Mouse (Mus musculus) B cell, adult 2 months (primary cell): ENCODE results near the gene Ngdn.
"Not testable (repeated sequence)": the region's sequence is repeated elsewhere in the genome, so short reads cannot be mapped to it uniquely, and the experiment has no call there.

ENCODE experiments used
- DNase-seq, 2 experiments: peaks; one replicate each; pipeline ENCODE4 v3.0.0; 2022

Ngdn gene

DNA sequence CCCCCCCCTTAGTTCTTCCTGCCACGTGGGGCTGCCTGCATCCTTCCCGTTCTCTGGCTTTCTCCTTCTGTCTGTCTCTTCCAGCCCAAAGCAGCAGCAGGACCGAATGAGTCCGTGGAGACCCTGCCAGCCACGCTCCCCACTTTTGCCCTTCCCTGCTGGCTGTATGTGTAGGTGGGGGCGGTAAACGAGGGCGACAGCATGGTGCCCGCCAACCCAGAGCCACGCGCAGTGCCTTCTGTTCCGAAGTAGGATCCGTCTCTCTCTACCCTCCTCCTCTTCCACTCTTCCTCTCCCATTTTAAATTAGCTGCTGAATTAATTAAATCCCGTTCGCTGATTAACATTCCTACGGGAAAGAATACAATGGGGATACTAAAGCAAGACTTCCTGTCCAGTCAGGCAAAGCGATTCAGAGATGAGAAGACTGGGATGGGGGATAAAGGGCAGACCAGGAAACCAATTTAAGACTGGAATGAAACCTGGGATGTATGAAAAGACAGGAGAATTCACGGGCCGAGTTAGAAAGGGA, 17.5 kb downstream of the Ngdn start:
- no peak for DNase-seq

DNA sequence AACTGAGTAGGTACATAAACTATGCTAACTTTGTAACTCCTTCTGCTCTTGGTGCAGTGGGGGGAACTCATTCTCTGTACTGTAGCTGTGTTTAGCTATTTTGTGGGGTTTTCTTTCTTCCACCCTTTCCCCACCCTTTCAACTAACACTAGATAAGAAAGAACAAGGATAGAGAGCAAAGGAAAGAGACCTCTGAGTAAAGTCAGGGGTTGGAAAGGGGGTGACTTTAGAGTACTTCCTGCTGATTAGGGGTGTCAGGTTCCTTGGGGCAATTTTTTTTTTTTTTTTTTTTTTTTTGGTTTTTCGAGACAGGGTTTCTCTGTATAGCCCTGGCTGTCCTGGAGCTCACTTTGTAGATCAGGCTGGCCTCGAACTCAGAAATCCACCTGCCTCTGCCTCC, 28.4 kb downstream of the Ngdn start:
- not testable (repeated sequence) for DNase-seq

DNA sequence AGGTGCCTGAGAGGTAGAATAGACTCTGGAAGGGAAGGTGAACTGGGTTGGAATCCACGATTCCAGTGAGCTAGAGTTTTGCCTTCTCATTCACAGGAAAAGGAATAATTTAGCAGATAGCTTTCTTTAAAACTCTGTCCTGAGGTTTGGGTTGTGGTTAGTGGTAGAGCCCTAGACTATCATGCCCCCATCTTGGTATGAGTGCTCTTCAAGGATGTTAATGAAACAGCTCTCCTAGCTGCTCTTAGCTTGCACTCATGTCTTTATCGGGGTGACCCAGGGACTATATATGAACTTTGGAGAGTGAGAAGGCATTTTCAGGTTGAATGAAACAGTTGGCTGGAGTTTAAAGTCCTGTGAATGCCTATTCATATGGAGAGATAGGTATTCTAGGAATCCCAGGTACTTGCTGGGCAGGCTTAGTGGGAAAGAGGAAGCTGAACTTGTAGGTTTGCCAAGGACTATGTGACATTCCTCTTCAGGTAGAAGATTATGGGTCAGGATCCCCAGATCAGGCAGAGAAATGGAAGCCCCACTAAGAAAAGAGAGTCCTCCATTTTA, 32.8 kb downstream of the Ngdn start:
- DNase-seq, result no peak

DNA sequence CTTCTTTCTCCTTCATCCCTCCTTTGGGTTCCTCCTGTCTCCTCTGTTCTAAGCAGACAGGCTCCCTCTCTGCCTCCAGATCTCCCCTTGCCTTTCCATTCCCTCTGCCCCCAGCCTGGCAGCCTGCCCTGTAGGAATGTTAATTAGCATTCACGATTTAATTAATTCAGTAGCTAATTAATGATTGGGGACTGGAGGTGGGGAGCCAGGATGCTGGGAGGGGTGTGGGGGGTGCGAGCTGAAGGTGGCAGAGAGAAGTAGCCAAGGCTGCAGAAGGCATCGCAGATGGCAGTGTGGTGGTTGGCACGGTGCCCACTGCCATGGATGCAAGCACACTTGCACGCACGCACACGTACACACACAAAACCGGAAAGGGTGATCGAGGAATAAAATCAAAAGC, 37.2 kb downstream of the Ngdn start:
- DNase-seq, result no peak

DNA sequence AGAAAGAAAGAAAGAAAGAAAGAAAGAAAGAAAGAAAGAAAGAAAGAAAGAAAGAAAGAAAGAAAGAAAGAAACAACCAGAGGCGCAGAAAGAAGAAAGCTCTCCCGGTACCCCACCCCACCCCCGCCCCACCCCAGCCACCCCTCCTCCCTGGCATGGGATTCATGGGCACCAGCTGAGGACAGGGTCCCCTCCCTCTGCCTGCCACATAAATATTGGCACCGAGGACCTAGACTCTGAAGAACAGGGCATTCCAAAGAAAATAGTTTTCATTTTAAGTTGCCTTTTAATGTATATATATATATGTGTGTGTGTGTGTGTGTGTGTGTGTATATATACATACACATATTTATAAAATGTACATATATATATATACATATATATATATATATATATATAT, 37.8 kb downstream of the Ngdn start:
- DNase-seq, result no peak

DNA sequence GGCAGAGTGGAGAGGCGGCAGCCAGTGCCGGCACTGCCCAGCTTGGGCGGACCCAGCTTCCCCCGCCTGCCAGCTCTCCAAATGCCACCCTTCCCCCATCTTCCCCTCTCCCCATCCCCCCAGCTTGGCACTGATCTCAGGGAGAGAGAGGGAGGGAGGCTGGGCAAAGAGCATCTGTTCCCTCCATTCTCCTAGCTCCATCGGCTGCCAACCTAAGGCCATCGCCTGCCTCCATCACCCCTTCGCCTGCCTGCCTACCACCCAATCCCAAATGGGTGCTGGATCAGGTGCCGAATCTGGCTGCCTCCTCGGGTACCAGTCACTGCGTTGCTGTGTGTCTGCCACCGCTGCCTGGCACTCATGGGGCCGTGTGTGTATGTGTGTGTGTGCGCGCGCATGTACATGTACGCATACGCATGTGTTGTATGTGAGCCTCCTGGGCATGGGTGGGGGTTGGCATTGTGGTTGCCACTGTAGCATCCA, 38.5 kb downstream of the Ngdn start:
- DNase-seq, result no peak

DNA sequence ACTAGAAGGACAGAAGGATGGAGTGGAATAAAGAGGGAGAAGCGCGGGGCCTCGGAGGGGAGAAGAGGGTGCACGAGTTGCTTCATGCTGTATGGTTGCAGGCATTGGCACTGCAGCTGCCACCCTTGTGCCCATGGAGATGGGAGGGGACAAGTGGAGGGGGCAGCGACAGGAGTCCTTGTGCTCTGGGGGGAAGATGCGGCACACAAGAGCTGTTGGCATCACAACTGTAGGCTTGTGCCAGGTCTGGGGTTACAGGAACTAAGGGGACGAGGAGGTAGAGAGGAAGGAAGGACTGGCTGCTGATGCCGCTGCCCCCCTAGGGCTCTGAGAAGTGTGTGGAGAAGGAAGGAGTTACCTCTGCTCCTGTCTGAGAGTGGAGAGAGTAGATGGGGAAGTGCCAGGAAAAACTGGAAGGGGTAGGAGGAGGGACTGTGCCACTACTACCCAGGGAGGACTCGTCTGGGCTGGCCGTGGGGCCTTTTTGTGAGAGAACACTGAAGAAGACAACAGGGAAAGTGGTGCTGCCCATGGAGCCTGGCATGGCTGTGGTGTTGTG, 39.0 kb downstream of the Ngdn start:
- no peak for DNase-seq

DNA sequence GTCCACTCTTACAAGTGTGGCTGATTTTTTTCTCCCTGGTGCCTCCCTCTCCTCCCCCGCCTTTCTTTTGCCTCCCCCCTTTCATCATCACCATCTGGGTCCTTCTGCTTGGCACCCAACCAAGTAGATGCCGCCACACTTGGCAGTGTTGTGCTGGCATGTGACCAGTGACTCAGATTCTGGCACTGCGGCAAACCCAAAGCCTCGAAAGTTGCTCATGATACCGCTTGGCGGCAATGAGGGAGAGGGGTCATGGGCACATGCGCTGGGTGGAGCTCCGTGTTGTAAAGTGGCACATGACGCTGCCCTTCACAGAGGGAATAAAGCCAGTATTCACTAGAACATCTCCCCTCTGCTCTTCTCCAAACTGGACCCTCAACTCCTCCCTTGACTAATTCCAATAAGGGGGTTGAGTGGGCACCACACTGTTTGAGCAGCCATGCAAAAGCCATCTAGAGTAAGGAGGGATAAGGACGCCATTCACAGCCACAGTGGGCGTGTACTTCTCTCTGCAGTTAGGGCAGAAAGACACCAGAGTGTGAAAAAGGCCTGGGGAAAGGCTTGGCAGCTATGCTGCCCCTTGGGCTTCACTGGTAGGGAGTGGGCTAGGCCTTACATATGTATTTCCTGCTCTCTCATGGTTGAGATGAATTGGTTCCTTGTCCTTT, 40.0 kb downstream of the Ngdn start:
- no peak for DNase-seq

DNA sequence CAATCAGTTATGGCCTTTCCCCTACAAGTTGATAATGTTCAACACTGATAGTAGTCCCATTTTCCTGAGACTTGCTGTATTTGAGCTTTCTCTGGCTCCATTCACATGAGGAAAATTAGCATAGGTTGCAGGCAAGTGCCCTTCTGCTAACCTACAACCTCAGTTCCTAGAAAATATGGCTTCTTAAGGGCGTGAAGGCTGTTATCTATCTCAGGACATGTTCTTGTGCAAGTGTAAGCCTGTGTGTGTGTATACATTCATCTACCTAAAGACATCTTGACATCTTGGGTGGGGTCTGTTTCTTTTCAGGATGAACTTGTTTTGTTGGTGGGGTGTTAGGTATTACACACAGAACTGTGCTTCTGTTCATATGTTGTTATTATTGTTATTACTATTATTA, 43.8 kb downstream of the Ngdn start:
- DNase-seq, result no peak

DNA sequence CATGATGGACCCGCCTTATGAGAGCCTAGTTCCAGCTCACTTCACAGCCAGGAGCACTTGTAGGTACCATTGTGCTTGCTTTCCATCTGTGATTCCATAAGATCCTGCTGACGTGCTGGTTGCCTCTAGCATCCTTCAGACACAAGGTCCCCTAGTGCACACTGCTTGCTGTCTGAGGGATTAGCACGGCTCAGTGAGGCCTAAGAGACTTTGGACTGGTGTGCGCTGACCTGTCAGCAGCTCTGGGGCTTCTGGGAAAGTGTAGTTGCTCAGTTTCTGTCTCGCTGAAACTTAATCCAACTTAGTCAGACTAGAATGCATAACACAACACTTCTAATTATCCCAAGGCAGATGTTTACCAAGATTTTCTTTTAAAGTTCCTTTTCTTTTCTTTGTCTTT, 44.7 kb downstream of the Ngdn start:
- no peak for DNase-seq

DNA sequence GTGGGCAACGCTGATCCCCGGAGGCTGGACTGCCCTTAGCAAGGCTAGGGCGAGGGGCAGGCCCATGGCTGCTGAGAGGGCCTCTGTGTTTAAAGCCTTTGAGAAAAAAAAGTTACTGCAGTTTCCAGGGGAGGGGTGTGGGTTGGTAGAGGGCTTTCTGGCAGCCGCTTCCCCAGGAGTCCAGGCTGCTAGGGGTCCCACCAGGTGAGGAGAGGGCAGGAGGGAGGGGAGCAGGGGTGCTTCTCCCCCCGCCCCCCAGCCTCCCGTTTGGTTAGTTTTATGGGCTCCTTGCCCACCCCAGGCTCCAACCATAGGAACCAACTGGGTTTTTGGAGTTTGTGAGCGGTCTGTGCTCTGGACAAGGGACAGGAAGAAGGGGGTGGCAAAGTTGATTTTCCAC, 46.6 kb downstream of the Ngdn start:
- DNase-seq, result no peak

DNA sequence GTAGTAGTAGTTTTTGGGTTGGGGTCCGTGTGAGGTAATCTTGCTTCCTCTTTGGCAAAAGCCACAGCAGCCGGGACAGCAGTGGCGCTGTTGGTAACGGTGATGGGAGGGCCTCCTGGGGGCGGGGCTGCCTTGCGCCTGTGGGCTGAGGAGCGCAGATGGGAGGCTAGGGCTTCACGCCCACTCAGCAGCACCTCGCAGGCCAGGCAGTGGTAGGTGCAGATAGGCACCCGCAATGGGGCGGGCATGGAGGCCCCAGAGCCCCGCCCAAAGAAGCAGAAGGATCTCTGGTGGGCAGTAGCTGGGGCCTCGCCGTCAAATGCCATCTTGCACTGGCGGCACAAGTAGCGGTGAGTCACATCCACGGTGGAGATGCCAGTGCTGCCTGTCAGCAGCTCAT, 47.4 kb downstream of the Ngdn start:
- DNase-seq, result no peak

DNA sequence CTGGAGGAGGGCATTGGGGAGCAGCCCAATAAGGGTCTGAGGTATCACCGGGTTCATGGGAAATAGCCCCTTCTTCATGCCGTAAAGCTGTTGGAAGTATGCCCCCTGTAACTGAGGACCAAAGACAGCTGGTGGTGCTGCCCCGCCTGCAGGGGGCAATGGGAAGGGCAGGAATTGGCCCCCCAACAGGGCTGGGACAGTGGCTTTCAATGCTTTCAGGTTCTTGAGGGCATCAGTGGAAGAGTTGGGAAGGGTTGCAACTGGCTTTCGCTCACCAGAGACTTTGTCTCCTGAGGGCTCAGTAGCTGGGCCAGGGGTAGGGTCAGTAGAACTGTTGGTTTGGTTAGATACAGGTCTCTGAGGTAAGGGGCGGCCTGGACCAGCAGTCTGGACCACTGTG, 47.9 kb downstream of the Ngdn start:
- no peak for DNase-seq

DNA sequence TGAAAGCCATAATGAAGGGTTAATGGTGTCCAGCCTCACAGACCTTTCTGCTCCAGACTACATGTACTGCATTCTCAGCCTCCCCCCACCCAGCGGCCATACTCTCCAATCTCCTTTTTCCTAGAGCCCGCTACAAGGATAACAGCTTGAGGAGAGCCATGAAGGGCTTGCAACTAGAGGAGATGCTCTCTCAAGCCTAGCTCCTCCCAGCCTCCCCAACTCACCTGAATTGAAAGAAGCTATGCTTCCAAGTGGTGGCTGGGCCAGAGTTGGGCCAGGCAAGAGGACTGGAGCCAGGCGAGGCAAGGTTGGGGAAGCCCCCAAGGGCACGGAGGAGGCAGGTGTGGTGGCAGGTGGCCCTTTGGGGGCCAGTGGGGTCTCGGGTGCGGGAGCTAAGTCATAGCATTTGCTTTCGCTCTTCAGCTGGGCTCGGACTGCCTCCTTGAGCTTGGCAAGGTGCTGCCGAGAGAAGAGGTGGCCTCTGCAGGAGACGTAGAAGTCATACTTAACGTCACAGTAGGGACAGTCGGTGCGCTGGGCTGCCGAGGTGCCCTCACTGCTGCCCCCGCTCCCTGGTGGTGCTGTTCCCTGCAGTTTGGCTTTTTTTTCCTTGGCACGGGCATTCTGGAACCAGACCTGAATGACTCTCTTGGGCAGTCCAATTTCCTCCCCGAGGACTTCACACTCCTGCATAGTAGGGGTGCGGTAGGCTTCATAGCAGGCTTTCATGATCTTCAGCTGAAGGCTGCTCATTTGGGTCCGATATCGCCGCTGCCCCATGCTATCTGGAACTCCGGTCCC, 48.5 kb downstream of the Ngdn start:
- DNase-seq, result no peak

DNA sequence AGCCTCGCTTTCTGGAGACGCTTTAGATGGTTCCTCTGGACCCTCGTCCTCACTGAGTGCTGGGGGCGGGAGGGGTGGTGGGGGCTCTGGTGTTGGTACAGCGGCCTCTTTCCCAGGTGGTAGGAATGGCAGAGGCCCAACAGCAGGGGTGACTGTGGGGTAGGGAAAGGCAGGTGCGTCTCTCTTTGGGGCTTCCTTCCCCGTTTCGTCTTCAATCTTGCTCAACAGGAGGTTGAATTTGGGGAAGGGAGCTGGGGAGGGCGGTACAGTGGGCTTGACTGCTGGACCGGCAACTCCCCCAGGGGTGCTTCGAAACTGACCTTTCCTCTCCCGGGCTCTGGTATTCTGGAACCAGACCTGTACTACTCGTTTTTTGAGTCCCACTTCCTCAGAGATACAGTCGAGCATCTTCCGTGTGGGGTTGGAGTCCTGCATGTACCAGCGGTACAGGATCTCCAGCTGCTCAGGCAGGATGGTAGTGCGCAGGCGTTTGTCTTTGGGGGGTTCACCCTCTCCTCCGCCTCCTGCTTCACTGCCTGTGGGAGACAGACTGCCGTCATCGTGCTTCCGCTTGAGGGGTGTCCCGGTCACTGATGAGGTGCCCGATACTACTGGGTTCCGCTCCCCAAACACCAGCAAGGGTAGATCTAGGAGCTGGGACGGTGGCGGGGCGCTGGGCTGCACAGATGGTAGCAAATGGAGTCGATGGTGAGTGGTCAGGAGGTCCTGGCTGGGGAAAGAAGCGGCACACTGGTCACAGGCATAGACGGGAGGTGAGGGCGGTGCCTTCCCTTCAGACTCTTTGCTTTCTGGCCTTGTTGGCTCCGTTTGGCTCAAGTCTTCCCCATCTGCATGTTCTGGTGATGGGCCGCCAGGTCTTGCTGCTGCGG, 49.5 kb downstream of the Ngdn start:
- no peak for DNase-seq

DNA sequence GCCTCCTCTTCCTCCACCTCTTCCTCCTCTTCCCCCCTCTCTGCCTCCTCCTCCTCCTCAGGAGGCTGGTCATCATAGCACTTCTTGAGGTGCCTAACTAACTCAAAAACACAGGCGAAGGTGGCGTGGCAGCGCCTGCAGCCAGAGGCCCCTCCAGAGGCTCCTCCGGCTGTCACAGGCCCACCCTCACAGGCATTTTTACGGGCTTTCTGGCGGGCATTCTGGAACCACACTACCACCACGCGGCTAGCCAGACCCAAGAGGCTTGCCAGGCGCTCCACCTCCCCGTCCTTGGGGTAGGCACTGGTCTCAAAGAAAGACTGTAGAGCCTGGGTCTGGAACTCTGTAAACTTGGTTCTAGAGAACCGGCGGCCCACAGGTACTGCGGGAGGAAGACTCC, 50.1 kb downstream of the Ngdn start:
- DNase-seq, result no peak

DNA sequence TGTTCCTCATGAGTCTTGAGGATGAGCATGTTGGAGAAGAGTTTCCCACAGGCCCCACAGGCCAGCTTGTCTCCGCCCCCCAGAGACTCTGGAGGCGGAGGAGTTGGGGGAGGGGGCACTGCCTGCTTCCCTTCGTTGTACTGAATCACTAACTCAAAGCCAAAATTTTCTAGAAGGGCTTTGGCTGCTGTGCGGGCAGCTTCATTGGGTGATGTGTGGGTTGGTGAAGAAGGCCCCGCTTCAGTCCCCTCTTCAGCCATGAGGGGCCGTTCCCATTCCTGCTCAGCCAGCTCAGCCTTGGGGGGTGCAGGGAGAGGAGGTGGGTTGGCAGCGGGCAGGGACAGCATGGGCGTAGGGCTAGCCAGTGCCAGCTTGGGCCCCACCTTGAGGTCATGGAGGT, 50.8 kb downstream of the Ngdn start:
- DNase-seq, result no peak

DNA sequence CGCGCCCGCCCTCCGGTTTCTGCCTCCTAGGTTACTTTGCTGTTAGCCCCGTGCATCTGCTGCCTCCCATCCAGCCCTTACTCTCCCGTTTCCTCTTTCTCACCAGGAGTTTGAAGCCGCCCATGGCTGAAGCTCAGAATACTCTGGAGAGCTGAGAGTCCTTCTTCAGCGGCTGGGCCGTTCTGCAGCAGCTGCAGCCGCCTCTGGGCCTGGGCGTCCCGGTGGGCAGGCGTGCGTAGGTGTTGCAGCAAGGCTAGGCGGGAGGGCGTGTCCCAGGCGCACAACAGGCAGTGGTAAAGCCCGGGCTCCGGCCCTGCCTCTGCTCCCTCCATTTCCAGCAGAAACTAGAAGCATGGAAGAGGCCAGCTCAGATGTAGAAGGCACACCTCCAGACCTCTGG, 56.5 kb downstream of the Ngdn start:
- no peak for DNase-seq
